Mouse (Mus musculus) limb, embryonic 12.5 days (tissue): ENCODE results near the gene Gtf2f1. TPM values are rescaled to one million over a fixed set of nuclear protein-coding genes. Genes with fewer than 3 reads are reported as not detected.

Experiments
- ATAC-seq: fragments of 200-750 bp; cut with Nextera tagmentation; 2 replicates; pipeline ENCODE4 v1.8.0; 2017; ENCODE audit warnings: low read depth, moderate TSS enrichment; ENCODE audit not compliant: insufficient number of reproducible peaks, insufficient read depth, low FRiP score, low TSS enrichment
- H3K27ac ChIP-seq: fragments of 300-500 bp; sonication (generic); 2 replicates; pipeline ENCODE4 v1.5.1; 2016; ENCODE audit warnings: mild to moderate bottlenecking, moderate library complexity
- H3K27me3 ChIP-seq: fragments of 300-500 bp; sonication (generic); 2 replicates; pipeline ENCODE4 v1.6.1; 2016; ENCODE audit warnings: mild to moderate bottlenecking, moderate library complexity
- H3K36me3 ChIP-seq: fragments of 300-500 bp; sonication (generic); 2 replicates; pipeline ENCODE4 v1.6.1; 2016; ENCODE audit warnings: mild to moderate bottlenecking, moderate library complexity
- H3K4me1 ChIP-seq: fragments of 300-500 bp; sonication (generic); replicated peaks from 2 replicates; pipeline ENCODE4 v1.6.1; 2016
- H3K4me2 ChIP-seq: fragments of 300-500 bp; sonication (generic); 2 replicates; pipeline ENCODE4 v1.6.1; 2016; ENCODE audit warnings: mild to moderate bottlenecking, moderate library complexity
- H3K4me3 ChIP-seq: fragments of 300-500 bp; sonication (generic); replicated peaks from 2 replicates; pipeline ENCODE4 v1.5.1; 2016; ENCODE audit warnings: mild to moderate bottlenecking
- H3K9ac ChIP-seq: fragments of 300-500 bp; sonication (generic); replicated peaks from 2 replicates; pipeline ENCODE4 v1.6.1; 2016; ENCODE audit warnings: mild to moderate bottlenecking, moderate library complexity
- H3K9me3 ChIP-seq: fragments of 300-500 bp; sonication (generic); 2 replicates; pipeline ENCODE4 v1.6.1; 2016; ENCODE audit warnings: mild to moderate bottlenecking, moderate library complexity
- WGBS: fragments of 180-500 bp; shearing (Covaris S2); methylation state at CpG from one replicate; pipeline ENCODE4 v1.1.7; 2016; 5-methylcytosine and 5-hydroxymethylcytosine counted together
- polyA plus RNA-seq: library from polyadenylated mRNA; unstranded; fragments of >200 nt; fragmentation: Nextera tagmentation; extraction: Ambion mirVana; gene quantifications from 2 replicates; pipeline ENCODE4 v1.2.1, GENCODE M21; 2016

Gene Gtf2f1
- polyA plus RNA-seq, 1 experiment from 2014 or later = 61.5 TPM

DNA sequence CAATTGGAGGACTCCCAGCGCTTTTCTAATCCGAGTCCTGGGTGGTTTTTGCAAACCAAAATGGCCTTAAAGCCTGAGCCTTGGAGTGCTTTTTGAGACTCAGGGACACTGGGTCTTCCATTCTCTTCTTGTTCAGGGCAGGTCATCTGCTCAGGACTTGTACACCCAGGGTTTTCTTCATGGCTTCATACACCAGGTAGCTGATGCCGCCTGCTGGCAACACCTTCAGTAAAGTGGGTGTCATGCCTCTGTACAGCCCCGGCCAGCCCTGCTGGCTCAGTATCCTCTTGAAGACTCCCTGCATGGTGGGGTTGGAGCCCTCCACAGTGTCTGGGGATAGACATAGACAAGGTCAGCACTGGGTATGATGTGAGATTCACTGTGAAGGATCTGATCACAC is 21.8 kb upstream of the Gtf2f1 start:
- peak overlapping the region; percentile 41 for H3K4me3 ChIP-seq
- H3K4me1 ChIP-seq = peaks cover 18% of the 10 kb centered on the region
- no peaks in the 10 kb centered on the region for H3K9me3 ChIP-seq
- H3K4me2 ChIP-seq = peak overlapping the region; percentile 58; the same call in 1 of the 2 replicates
- no peak for ATAC-seq
- peaks cover 12% of the 10 kb centered on the region for H3K27me3 ChIP-seq
- H3K9ac ChIP-seq = no peak overlapping the region
- H3K27ac ChIP-seq = no peak overlapping the region
- WGBS = 93% methylated on average over 4 of the region's 4 CpGs
- H3K36me3 ChIP-seq = peaks cover 15% of the 10 kb centered on the region

DNA sequence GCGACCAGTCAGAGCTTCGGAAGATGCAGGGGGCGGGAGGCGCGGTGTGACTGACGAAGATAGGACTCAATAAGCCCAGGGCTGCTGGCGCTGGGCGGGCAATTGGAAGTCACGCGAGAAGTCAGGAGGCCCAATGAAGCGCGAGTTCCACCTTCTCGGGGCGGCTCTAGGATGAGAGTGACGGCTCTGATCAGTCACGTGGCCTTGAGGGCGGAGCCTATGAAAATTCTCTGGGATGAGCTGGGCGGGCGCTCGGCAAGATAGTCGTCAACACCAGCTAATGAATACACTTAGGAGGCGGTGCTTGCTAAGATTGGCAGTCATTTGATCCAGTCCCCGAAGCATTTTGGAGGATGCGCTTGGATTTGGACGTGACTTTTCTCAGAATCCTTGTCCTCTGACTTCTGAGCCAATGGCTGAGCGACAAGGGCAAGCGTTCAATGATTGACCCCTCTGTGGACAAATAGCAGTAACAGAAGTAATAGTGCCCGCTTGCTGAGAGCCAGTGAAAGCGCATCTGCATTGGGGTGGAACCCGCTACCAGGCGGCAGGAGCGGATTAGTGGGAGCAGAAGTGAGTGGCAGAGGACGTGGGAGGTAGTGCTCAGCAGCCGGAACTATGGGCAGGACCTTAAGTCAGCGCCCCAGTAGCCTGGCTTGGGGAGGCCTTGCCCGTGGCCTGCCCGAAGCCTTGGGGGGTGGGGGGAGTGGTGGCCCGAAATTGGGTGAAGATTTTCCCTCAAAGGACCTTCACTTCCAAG is 20.8 kb upstream of the Gtf2f1 start:
- H3K9ac ChIP-seq = no peak overlapping the region; the same call in 1 of the 2 replicates
- H3K4me1 ChIP-seq = peaks cover 18% of the 10 kb centered on the region
- H3K36me3 ChIP-seq = peaks cover 25% of the 10 kb centered on the region
- H3K9me3 ChIP-seq = no peaks in the 10 kb centered on the region
- peak overlapping the region; percentile 97 for H3K4me2 ChIP-seq
- H3K27ac ChIP-seq = peak overlapping the region; percentile 81
- H3K27me3 ChIP-seq = peaks cover 4% of the 10 kb centered on the region; the same call in 1 of the 2 replicates
- peak overlapping the region; percentile 98 for H3K4me3 ChIP-seq
- WGBS = under 1% methylated on average over 38 of the region's 38 CpGs
- peak; percentile 100 for ATAC-seq

DNA sequence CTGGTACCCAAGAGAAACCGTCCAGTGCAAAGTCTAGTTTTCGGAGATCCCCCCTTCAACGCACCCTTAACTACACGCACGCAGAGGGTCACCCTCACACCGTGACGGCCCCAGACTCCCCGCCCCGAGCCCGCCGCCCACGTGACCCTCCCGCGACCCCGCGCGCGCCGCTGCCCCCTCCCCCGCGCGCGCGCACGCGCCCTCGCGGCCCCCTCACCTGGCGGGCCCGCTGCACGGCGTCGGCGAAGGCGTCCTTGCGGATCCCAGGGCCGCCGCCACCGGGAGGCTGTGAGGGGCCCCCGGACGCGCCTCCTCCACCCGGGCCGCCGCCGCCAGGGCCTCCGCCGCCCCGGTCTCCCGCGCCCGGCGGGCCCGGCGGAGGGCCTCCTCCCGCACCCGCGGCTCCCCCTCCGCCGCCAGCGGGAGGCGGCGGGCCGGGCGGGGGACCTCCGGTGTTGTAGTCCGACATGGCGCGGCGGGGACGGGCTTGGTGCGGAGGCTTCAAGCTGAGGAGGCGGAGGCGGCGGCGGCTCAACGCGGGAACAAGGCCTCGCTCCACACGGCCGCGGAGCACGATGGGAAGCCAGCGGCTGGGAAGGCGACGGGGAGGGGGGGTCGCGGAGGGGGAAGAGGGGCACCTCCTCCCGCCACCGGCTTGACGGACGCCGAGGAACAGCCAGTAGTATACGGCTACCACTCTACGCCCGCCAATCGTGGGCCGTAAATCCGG is 20.0 kb upstream of the Gtf2f1 start, which contains the start of gene Khsrp:
Khsrp (minus strand) TSS at position 592 of the 730 bp plus-strand sequence.
- whole genome bisulfite sequencing = under 1% methylated on average over 98 of the region's 99 CpGs
- Histone ChIP-seq H3K27ac (peak within 1 kb of the TSS; percentile 94), H3K4me1 (peaks cover 18% of the 10 kb centered on the region)

DNA sequence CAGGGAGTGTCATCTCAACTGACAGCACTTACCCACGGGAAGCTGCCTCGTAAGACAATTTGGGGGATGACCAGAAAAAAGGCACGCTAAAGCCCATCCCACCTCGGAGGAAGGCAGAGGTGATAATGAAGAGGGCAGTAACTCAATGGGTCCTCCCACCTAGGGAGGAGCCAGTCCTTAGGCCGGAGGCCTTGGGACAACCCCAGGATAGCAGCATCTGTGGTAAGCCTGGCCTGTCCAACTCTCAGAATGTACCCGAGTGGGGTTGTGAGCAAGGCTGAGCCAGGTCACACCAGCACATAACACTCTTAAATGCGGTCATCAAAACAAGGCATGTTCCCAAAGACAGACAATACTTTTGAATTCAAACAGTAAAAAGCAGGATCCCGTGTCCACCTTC is 18.6 kb upstream of the Gtf2f1 start:
- peak overlapping the region; percentile 100 for H3K9ac ChIP-seq
- H3K27me3 ChIP-seq = no peaks in the 10 kb centered on the region
- H3K4me3 ChIP-seq = peak overlapping the region; percentile 98
- peak overlapping the region; percentile 97 for H3K4me2 ChIP-seq
- ATAC-seq = no peak
- WGBS = 39% methylated on average over 8 of the region's 8 CpGs
- H3K9me3 ChIP-seq = no peaks in the 10 kb centered on the region
- H3K27ac ChIP-seq = no peak overlapping the region
- peaks cover 47% of the 10 kb centered on the region for H3K36me3 ChIP-seq
- peaks cover 18% of the 10 kb centered on the region for H3K4me1 ChIP-seq

More for the DNA sequence above, 20.0 kb upstream of the Gtf2f1 start, which contains the start of gene Khsrp:
- Histone ChIP-seq H3K27me3 (no peaks in the 10 kb centered on the region), H3K9ac (peak within 1 kb of the TSS; percentile 100), H3K4me3 (peak within 1 kb of the TSS; percentile 98), H3K9me3 (no peaks in the 10 kb centered on the region), H3K4me2 (peak within 1 kb of the TSS; percentile 97), H3K36me3 (peaks cover 33% of the 10 kb centered on the region)
- ATAC-seq = no peak

DNA sequence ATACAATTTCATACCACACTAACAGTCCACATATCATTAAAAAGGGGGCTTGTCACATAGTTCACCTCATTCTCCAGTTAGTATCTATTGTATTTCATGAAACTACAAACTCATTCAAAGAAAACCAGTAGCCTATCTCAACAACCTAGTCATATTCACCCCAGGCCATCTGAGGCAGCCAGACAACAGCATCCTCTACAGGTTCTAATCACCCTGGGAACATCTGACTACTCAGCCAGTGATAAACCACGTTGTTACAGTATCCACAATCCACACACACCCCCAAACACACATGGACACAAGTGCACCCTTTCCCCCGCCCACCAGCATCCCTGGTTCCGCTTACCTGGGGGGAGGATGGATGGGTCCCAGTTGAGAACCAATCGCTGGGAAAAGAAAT is 16.4 kb upstream of the Gtf2f1 start:
- no peak for ATAC-seq
- H3K27ac ChIP-seq = no peak overlapping the region
- H3K4me1 ChIP-seq = peaks cover 17% of the 10 kb centered on the region
- no peaks in the 10 kb centered on the region for H3K9me3 ChIP-seq
- no peak overlapping the region for H3K4me2 ChIP-seq
- peaks cover 69% of the 10 kb centered on the region for H3K36me3 ChIP-seq
- no peaks in the 10 kb centered on the region for H3K27me3 ChIP-seq
- H3K4me3 ChIP-seq = no peak overlapping the region
- no peak overlapping the region for H3K9ac ChIP-seq
- 92% methylated on average over 4 of the region's 4 CpGs for WGBS

DNA sequence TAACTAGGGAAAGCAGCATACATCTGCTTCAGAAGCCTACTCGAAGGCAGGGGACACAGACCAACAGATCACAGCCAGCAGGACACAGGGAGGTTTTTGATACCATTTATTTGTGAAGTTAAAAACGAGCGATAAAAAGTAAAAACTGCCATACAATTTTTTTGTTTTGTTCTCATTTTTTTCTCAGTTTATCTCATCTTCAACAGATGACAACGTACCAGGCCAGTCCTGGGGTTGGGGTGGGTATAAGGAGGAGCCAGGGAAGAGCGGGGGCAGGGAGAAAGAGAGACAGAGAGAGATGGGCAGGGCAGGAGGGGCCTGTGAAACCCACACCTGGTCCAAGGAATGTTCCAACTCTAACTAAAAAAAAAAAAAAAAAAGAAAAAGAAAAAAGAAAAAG is 9.9 kb upstream of the Gtf2f1 start:
- no peaks in the 10 kb centered on the region for H3K4me1 ChIP-seq
- H3K9ac ChIP-seq = no peak overlapping the region
- peaks cover 69% of the 10 kb centered on the region for H3K36me3 ChIP-seq
- no peak for ATAC-seq
- H3K9me3 ChIP-seq = no peaks in the 10 kb centered on the region
- no peak overlapping the region for H3K27ac ChIP-seq
- 93% methylated on average over 5 of the region's 5 CpGs for WGBS
- H3K27me3 ChIP-seq = no peaks in the 10 kb centered on the region
- no peak overlapping the region for H3K4me2 ChIP-seq
- no peak overlapping the region for H3K4me3 ChIP-seq

DNA sequence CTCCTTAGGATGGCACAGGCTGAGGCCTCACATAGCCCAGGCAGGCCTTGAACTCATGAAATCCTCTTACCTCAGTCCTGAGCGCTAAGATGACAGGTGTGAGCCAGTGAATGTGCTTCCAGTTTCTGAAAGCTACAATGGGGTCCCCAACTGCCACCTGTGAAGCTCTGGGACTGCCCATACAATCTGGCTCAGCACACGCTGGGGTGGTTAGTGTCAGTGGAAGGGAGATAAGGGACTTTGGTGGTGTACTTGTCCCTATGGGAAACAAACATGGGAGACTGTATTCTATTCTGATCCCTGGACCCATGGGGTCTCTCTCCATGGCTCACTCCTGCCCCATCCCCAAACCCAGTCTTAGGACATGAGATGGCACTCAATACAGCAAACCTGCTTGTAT is 8.6 kb upstream of the Gtf2f1 start:
- no peak overlapping the region for H3K27ac ChIP-seq
- H3K9me3 ChIP-seq = no peaks in the 10 kb centered on the region
- no peak for ATAC-seq
- no peaks in the 10 kb centered on the region for H3K4me1 ChIP-seq
- WGBS = 86% methylated on average over 2 of the region's 2 CpGs
- H3K9ac ChIP-seq = no peak overlapping the region
- no peak overlapping the region for H3K4me3 ChIP-seq
- H3K27me3 ChIP-seq = no peaks in the 10 kb centered on the region
- peaks cover 56% of the 10 kb centered on the region for H3K36me3 ChIP-seq
- no peak overlapping the region for H3K4me2 ChIP-seq

DNA sequence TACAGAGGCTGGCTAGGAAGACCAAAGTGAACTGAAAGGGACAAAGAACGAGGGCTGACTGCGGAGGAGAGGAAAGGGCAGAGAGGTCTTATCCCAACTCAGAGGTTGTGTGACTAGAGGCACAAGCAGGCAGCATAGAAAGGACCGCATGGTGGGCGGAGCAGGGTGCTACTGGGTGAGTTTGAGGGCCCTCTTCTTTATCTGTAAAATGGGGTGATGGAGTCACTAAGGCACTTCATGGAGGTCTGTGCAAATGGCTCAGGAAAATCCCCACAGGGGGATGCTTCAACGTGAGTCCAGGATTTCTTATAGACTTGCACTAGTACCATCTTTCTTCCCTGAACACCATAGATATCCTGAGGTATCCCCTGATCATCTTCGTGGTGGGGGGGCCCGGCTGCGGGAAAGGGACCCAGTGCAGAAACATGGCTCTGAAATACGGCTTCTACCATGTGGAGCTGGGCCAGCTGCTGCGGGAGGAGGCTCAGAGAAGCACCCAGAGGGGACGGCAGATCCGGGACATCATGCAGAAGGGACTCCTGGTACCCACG is 1.2 kb upstream of the Gtf2f1 start:
- 76% methylated on average over 13 of the region's 13 CpGs for WGBS
- H3K4me2 ChIP-seq = peak overlapping the region; percentile 93
- H3K36me3 ChIP-seq = peaks cover 22% of the 10 kb centered on the region
- ATAC-seq = no peak
- H3K4me1 ChIP-seq = peaks cover 17% of the 10 kb centered on the region
- H3K27me3 ChIP-seq = no peaks in the 10 kb centered on the region
- no peaks in the 10 kb centered on the region for H3K9me3 ChIP-seq
- H3K27ac ChIP-seq = peak overlapping the region; percentile 93
- H3K9ac ChIP-seq = no peak overlapping the region
- peak overlapping the region; percentile 71 for H3K4me3 ChIP-seq

DNA sequence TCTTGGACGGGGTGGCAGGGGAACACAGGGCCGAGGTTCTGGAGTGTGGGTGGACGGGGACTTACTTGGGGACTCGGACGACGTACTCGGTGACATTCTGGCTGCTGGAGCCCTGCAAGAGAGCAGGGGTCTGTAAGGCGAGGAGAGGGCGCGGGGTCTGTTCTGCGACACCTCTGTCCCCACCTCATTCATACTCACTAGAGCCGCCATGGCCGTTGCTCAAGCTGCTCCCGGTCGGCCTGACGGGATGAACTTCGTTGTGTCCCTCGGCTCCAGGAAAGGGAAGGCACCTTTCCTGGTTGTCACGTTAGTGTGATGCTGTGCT is 215 bp downstream of the Gtf2f1 start:
- under 1% methylated on average over 19 of the region's 19 CpGs for WGBS
- H3K27me3 ChIP-seq = no peaks in the 10 kb centered on the region
- no peaks in the 10 kb centered on the region for H3K9me3 ChIP-seq
- peaks cover 37% of the 10 kb centered on the region for H3K36me3 ChIP-seq
- ATAC-seq = peak; percentile 56
- H3K4me2 ChIP-seq = peak overlapping the region; percentile 93
- H3K4me3 ChIP-seq = peak overlapping the region; percentile 71
- peak overlapping the region; percentile 79 for H3K9ac ChIP-seq
- H3K4me1 ChIP-seq = peaks cover 17% of the 10 kb centered on the region
- H3K27ac ChIP-seq = peak overlapping the region; percentile 73

DNA sequence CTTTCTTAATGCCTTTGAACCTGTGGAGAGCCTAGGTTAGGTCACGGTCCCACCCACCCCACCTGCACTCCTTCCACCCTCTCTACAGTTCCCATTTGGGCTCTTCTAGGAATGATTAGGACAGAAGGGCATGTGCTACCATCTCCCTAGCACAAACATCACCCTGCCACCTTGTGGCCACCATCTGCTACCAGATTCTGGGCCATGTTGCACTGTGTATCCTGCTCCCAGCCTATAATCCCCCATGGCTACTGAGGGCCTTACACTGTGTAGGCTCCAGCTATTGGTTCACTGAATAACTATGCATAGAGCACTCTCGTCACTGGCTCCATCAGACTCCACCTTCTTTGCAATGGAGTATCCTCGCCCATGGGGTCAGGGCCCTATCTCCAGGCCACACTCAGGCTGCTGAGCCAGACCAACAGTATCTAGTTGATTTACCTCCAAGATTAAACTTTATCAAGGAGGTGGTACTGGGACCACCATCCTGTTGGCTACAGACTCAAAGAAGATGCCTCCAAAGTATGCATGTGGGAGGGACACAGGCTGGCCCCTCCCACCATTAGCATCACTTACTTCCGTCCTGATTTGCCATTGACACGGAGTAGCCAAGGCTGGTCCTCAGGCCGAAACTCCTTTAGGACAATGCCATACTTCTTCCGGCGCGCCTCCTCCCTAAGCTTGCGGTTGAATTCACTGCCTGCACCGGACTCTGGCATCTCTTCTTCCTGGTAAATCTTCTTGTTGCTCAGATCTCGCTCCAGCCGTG is 3.8 kb downstream of the Gtf2f1 start:
- no peaks in the 10 kb centered on the region for H3K9me3 ChIP-seq
- H3K9ac ChIP-seq = no peak overlapping the region

DNA sequence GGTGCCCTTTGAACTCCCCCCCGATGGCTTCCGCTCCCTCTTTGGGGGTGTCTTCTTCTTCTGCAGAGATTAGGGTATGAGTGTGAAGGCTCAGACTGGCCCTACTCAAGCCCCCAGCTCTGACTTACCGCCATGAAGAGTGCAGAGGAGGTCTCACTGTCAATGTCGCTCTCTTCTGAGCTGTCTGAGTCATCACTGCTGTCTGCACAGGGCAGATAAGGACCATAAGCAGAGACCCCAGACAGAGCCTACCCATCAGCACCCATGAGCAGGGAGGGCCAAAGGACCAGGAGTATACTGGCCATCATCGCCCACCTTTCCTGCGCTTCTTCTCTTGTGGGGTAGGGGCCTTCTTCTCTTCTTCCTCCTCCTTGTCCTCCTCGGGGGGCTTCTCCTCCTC is 7.1 kb downstream of the Gtf2f1 start:
- ATAC-seq = no peak
- Histone ChIP-seq H3K27me3 (no peaks in the 10 kb centered on the region), H3K9ac (no peak overlapping the region)

More for the DNA sequence above, 3.8 kb downstream of the Gtf2f1 start:
- Histone ChIP-seq H3K4me1 (peaks cover 16% of the 10 kb centered on the region), H3K27ac (no peak overlapping the region), H3K27me3 (no peaks in the 10 kb centered on the region), H3K4me2 (no peak overlapping the region), H3K36me3 (peaks cover 72% of the 10 kb centered on the region), H3K4me3 (no peak overlapping the region)
- 93% methylated on average over 13 of the region's 13 CpGs for WGBS
- ATAC-seq = no peak

More for the DNA sequence above, 7.1 kb downstream of the Gtf2f1 start:
- WGBS = 90% methylated on average over 7 of the region's 7 CpGs
- H3K36me3 ChIP-seq = peaks cover 81% of the 10 kb centered on the region
- no peak overlapping the region for H3K4me3 ChIP-seq
- H3K27ac ChIP-seq = no peak overlapping the region
- H3K4me1 ChIP-seq = no peaks in the 10 kb centered on the region
- H3K9me3 ChIP-seq = no peaks in the 10 kb centered on the region
- H3K4me2 ChIP-seq = no peak overlapping the region
